ENCODE assay signal across 8 mouse cellular contexts in genomic region chr13:111237865-111238465, GRCm38 (mm10). TPM values are rescaled to one million over a fixed set of nuclear protein-coding genes. Genes with fewer than 3 reads are reported as not detected.
DNase-seq lines count a peak whose midpoint lies in the region; ATAC-seq and TF ChIP-seq lines count a peak whose summit lies in the region.

No protein-coding gene starts in this region.

- H3K9me3 ChIP-seq in forebrain, postnatal 0 days (ENCODE audit: low read length): no peaks in the 10 kb centered on the region

- H3K4me1 ChIP-seq in forebrain, postnatal 0 days (ENCODE audit: insufficient read depth): 0 out of 2 replicates have a peak, but pooled peaks cover 4% of the 10 kb centered on the region

- no peak overlapping the region for H3K4me3 ChIP-seq in left cerebral cortex, adult 2 months
- H3K4me3 ChIP-seq in forebrain, postnatal 0 days (ENCODE audit: low read depth, low read length): no peak overlapping the region

- no peaks in the 10 kb centered on the region for H3K27me3 ChIP-seq in forebrain, postnatal 0 days (ENCODE audit: insufficient read depth, low read length)

- DNase-seq in left cerebral cortex, adult 2 months (ENCODE audit: extremely low spot score in 1 of 2, low spot score in 2 of 2): no peak
- no peak for DNase-seq in left cerebral cortex, adult 9 months (ENCODE audit: low spot score in 2 of 2)
- peak; percentile 59 for DNase-seq in ZHBTc4 (ENCODE audit: low read depth, low spot score)
- peak; percentile 82 for DNase-seq in forebrain, postnatal 0 days
- DNase-seq in frontal cortex, postnatal 14 days (ENCODE audit: low spot score in 2 of 2): no peak
- no peak for DNase-seq in gastrocnemius, postnatal 14 days
- no peak for DNase-seq in left cerebral cortex, adult 8-10 months (ENCODE audit: low spot score in 2 of 2)

- 37% methylated on average over 3 of the region's 3 CpGs for WGBS in forebrain, postnatal 0 days

- intact Hi-C loops in left cerebral cortex, adult 2 months (cut with DNase I): loop anchor here (1.0 to 5.0 kb wide), 5 partner anchors 173 to 855 kb away; no protein-coding TSS in a partner anchor
- intact Hi-C loops in gastrocnemius, postnatal 14 days (cut with DNase I; ENCODE audit: low total_unique reads): loop anchor here (5.0 kb wide), 1 partner anchor 856 kb away; no protein-coding TSS in a partner anchor

- no peak overlapping the region for H3K9ac ChIP-seq in forebrain, postnatal 0 days

- H3K27ac ChIP-seq in left cerebral cortex, adult 2 months: peak overlapping the region; percentile 18; the same call in 1 of the 2 replicates
- no peak overlapping the region for H3K27ac ChIP-seq in forebrain, postnatal 0 days (ENCODE audit: low read depth, low read length)

- H3K4me2 ChIP-seq in forebrain, postnatal 0 days (ENCODE audit: low read depth): no peak overlapping the region

- peak; percentile 78 for ATAC-seq in forebrain, postnatal 0 days
- peak; percentile 78 for ATAC-seq in megakaryocyte-erythroid progenitor cell, adult 5-6 weeks (replicated peaks; ENCODE audit: low FRiP score, low TSS enrichment, poor library complexity, severe bottlenecking)

- H3K36me3 ChIP-seq in forebrain, postnatal 0 days (ENCODE audit: insufficient read depth): no peaks in the 10 kb centered on the region

- TF ChIP-seq CTCF in left cerebral cortex, adult 2 months (IDR thresholded peaks at IDR 0.05): peak; percentile 80
- TF ChIP-seq CTCF in forebrain, postnatal 0 days (IDR thresholded peaks at IDR 0.05; ENCODE audit: low read depth): peak; percentile 93

RNA-seq across cellular contexts. Expression of gene Actbl2, which starts 16.8 kb away (rescaled TPM):
- not detected for total RNA-seq in left cerebral cortex, adult 2 months (2021)
- 0.08 TPM in 1 of 2 replicates, not detected in the other for total RNA-seq in forebrain, postnatal 0 days (2014; rRNA removed)
- polyA plus RNA-seq in forebrain, postnatal 0 days (2015; fragmentation: Nextera tagmentation; extraction: Ambion mirVana): not detected in 2 replicates
- not detected in 2 replicates for total RNA-seq in megakaryocyte-erythroid progenitor cell, adult 5-6 weeks (2014; fragmentation: Nextera tagmentation)
- total RNA-seq in megakaryocyte-erythroid progenitor cell, adult 5-6 weeks (2017): not detected in 2 replicates
- total RNA-seq in gastrocnemius, postnatal 14 days (2021): not detected
- total RNA-seq in left cerebral cortex, adult 8-10 months (2022): under 1 TPM in 1 of 4 experiments, not detected in 3; 0.13 TPM

Comparison
In these comparisons a context has a peak if more than half of its experiments do, and no peak if none do; other contexts are left out.
1. DNase-seq: peak in ZHBTc4 (single experiment) and forebrain, postnatal 0 days (single experiment); none in left cerebral cortex, adult 2 months (0 of 2), left cerebral cortex, adult 9 months (0 of 2), frontal cortex, postnatal 14 days (0 of 2), gastrocnemius, postnatal 14 days (single experiment) and left cerebral cortex, adult 8-10 months (0 of 2).